Mouse (Mus musculus) MEL-GATA-1-ER (cell line): Measurements from ENCODE around the gene Srgap1.

Source experiments
- DNase-seq: peaks from one replicate; pipeline ENCODE4 v3.0.0-alpha.2; 2012; ENCODE audit warnings: low read depth; ENCODE audit errors: extremely low read depth

Srgap1 gene

GRCm38 (mm10) chr10:122046904-122047726, at the start of gene Srgap1:
Srgap1 (minus strand) TSS chr10:122047315.
- no peak for DNase-seq

DNA sequence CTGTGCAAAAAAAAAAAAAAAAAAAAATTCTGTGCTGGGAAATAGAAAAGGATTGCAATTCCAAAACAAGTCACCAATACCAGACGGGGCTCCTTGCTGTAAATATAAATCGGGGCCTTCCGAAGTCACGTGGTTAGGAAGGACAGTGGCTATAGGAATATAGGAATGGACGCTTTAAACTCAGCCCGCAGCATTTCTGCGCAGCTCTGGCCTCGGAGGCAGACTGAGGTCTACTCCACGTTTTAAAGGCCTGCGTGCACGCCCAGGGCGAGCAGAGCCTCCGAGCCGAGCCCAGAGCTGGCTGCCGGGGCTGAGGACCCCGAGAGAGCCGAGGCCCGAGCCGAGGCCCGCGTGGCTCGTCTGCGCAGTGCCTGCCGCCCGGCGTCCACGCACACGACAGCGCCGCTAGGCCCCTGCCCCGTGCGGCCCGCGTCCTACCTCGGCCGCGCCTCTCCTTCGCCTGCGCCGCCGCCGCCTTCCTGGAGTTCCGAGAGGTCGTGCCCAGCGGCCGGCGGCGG, 49.4 kb upstream of the Srgap1 start:
- DNase-seq = peak; percentile 47

- DNase-seq = no peak
These were observed 43.4 kb upstream of the Srgap1 start for GRCm38 (mm10) chr10:122090472-122090871.

DNA sequence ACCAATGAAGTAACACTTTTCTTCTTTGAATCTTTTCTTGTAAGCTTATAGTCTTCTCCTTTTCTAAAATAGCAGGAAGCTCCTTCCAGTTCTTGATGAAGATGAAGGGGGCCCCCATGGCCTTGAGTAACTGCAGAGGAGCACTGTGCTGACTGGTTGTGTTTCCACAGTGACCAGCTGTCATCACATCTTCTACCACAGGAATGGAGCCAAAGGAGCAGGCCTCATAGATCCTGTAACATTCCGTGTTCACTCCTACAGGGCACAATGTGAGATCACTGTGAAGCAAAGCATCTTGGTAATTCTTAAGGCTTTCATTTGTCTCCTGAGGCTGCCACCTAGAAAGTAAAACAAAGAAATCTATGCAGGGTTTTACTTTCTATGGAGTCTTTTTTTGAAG, 34.2 kb upstream of the Srgap1 start:
- no peak for DNase-seq

DNA sequence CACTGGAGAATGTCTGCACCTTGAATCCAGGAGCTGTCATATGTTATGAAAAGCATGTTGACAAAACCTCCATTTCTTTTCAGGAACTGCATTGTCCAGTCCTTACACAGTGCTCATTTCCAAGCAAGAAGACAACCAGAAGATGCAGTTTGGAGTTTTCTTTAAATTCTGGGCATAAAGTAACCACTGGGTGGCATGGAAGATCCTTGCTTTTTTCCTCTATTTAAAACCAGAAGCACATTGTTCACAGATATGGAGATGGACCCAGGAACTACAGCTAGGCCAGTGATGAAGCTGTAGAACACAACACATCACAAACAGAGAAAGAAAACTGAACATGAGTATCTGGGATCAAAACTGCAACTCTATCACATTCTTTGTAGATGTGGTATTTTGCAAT, 22.0 kb upstream of the Srgap1 start:
- no peak for DNase-seq

DNA sequence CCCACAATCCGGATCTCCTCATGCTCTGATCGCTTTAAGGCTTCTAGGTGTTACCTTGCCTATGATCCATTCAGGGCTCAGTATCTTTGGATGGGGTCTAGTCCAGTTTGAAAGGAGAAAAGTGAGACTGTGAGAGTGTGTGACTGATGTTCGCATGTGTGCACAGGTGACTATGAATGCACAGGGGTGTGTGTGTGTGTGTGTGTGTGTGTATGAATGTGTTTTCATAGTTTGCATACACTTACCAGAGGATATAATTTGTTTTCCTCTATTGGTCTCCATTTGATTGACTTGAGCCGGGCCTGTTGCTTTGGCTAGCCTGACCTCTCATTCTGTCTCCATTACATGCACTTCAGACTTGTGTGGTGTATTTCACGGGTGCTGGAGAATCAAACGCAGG, 8.7 kb upstream of the Srgap1 start:
- DNase-seq = no peak

DNA sequence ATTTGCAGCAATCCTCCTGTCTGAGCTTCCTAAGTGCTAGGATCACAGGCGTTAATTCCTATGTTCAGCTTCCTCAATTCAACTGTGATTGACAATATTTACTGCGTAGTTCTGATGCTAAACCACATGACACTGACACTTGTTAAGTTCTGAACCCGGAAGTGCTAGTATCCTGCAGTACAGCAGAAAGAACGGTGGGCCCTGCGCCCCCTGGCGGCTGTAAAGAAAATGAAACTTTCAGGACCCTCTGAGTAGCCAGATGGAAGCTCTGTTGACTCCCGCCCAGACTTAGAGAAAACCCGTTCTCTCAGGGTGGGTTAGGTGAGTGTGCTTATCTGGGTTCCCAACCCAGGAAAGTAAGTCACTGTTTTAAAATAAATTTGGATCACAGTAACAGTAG, 7.4 kb upstream of the Srgap1 start:
- peak; percentile 78 for DNase-seq

DNA sequence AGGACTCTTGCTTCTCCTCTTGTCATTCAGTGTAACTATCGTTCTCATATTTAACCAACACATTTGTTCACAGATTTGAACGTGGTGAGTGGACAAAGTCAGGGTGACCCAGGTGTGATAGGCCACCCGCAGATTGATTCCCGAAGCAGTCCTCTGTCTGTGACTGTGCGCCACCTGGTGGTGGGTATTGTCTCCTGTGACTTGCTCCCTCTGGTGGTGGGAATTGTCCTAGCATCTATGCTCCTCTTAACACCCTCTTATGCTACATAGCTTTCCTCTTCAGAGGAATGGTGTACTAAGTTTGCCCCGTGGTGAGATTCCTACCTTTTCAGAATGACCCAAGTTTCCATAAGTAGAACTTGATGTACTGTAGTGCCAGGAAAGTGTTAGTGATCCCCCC, 4.7 kb upstream of the Srgap1 start:
- DNase-seq = peak; percentile 73

- DNase-seq = no peak
These were observed 731 bp upstream of the Srgap1 start for GRCm38 (mm10) chr10:122047727-122048365.

DNA sequence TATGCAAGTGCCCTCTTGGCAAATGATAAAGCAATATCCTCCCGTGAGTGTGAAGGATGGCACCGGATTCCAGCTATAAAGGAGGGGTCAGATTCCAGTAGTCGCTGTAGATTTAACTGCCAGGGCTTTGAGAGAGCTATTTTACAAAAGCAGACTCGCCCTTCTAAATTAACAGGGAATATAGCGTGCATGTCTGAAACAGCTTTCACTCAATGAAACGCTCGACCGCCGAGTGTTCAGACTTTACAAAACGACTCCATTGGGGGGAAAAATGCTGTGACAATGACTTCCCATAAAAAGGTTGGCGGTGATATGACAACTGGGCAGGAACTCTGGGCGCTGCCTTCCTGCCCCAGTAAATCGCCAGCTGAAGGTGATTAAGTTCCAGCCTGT, 608 bp downstream of the Srgap1 start:
- DNase-seq = no peak

- no peak for DNase-seq
These were observed 1.2 kb downstream of the Srgap1 start for GRCm38 (mm10) chr10:122045946-122046345.

GRCm38 (mm10) chr10:122044926-122045325, 2.2 kb downstream of the Srgap1 start:
- no peak for DNase-seq

GRCm38 (mm10) chr10:122040372-122040771, 6.7 kb downstream of the Srgap1 start:
- no peak for DNase-seq

DNA sequence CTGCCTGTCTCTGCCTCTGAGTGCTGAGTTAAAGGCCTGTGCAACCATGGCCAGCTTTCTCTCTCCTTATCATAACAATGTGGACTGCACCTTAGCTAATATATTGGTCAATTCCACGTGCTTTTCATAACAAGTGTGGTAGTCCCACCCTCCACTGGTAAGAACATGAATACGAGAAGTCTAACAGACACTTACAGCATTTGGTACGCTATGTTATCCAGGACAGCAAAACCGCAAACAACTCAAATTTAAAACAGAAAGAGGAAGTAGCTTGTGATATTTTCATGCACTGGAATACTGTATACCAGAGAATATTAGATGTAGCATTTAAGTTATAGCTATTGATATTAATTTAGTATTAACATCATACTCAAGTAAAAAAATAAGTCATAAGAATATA, 7.5 kb downstream of the Srgap1 start:
- DNase-seq = peak; percentile 86

GRCm38 (mm10) chr10:122038554-122038953, 8.6 kb downstream of the Srgap1 start:
- DNase-seq = peak; percentile 70

DNA sequence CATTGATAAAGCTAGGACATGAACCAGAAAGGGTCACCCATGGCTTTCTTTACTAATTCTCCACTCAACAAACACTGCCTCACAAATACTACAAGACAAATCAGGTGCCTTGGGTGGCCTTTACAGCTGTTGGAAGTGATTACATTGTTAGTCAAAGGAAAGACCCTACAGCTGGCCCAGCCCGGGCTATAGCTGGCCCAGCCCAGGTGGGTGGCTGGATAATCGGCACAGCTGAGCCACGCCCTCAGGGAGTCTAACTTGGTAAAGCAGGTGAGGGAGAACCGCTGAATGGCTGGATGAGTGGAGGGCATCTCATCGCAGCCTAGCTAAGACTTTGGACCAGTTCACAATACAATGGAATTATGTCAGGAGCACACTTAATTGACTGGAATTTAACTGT, 13.8 kb downstream of the Srgap1 start:
- no peak for DNase-seq

GRCm38 (mm10) chr10:122030420-122030819, 16.7 kb downstream of the Srgap1 start:
- no peak for DNase-seq

- DNase-seq = no peak
These were observed 17.4 kb downstream of the Srgap1 start for GRCm38 (mm10) chr10:122029738-122030137.

DNA sequence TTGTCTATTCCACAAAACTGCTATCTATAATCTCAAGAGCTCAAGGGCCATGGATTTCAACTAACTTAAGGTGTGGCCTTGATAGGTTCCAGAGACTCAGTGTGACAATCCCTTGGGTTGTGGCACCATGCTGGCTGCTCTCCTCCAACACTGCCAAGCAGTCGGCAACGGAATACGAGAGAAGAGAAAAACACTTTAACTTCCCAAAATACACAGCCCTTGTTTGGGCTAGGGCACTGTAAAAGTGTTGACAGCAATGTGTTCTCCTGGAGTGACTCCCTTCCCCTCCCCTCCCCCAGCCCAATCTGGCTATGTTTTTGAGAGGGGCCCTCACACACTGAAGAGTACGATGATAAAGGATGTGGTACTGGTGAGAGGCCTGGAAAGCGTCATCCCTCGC, 21.9 kb downstream of the Srgap1 start:
- DNase-seq = no peak

DNA sequence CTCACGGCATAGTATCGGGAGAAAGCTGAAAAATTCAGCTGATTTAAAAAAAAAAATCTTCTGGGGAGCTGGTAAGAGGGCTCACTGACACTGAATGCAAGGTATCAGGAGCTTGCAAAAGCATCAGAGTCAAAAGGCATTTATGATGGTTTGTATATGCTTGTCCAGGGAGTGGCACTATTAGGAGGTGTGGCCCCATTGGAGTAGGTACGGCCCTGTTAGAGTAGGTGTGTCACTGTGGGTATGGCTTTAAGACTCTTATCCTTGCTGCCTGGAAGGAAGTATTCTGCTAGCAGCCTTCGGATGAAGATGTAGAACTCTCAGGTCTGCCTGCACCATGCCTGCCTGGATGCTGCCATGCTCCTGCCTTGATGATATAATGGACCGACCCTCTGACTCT, 26.2 kb downstream of the Srgap1 start:
- no peak for DNase-seq

DNA sequence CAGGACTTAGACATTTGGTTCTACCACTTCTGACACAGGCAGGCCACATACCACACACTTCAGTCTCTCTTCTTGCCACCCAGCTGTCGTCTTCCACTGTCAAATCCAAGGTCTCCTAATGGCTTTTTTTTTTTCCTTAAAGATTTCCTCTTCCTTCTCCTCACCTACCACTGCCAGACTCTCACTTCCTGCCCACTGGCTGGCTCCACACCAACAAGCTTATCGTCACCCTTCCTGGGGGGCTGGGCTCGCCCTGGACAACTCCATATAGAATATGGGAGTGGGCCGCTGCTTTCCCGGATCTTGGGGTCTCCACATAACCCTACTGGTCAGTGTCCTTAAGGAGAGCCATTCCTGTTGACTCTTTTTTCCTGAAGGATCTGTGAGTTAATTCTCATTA, 26.9 kb downstream of the Srgap1 start:
- no peak for DNase-seq

DNA sequence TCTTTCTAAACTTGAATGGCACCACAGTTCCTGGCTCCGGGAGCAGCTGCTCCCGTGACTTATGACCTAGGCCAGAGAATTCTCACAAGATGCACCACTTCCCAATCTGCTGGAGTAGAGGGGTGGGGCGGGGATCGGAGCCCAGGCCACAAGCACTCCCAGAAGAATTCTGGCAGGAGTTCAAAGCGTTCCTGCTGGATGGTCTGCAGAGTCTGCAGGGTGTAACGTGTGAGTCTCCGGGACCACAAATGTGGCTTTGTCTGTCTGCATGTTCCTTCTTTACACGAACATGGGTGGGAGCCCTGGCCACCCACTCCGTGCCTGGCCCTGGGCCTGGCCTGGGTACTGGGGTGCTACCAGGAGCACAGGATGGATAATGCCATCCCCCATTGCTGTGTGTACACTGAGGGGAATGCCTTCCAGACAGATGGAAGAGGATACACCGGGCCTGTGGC, 28.5 kb downstream of the Srgap1 start:
- no peak for DNase-seq

DNA sequence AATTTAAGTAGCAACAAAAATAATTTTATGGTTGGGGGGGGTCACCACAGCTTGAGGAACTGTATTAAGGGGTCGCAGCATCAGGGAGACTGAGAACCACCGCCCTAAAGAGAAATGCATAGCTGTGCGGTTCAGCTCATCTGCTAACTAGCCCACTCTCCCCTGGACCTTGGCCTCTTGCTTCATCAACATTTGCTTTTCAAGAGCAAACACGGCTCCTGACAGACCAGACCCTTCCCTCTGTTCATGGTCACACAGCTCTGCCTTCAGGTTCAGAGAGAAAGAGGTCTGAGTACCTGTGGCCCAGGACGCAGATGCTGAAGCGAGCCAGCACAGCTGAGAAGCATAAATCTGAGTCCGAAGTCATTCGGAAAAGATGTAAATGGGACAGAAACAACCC, 29.4 kb downstream of the Srgap1 start:
- no peak for DNase-seq
